Mouse (Mus musculus) left cerebral cortex, postnatal 10 days (tissue): ENCODE results near the gene Surf2. TPM values are rescaled to one million over a fixed set of nuclear protein-coding genes. Genes with fewer than 3 reads are reported as not detected.
"Not testable (repeated sequence)": the region's sequence is repeated elsewhere in the genome, so short reads cannot be mapped to it uniquely, and the experiment has no call there.

Source experiments
- DNase-seq, 2 experiments: peaks; one replicate each; pipeline ENCODE4 v3.0.0; 2021 to 2022; ENCODE audit warnings: low spot score in 2 of 2, mixed read lengths in 1 of 2; ENCODE audit errors: extremely low spot score in 1 of 2
- intact Hi-C: fragments of 180-260 bp; cut with DNase I; formaldehyde crosslinking; loops from one replicate; pipeline ENCODE4 v1.15.1; 2025
- total RNA-seq, 2 experiments: library from RNA; stranded (reverse); gene quantifications; 2 replicates each; pipeline ENCODE4 v1.2.3; 2021

The Surf2 gene
- total RNA-seq: 10 to 100 TPM; 35.2 to 36.0 TPM

DNA sequence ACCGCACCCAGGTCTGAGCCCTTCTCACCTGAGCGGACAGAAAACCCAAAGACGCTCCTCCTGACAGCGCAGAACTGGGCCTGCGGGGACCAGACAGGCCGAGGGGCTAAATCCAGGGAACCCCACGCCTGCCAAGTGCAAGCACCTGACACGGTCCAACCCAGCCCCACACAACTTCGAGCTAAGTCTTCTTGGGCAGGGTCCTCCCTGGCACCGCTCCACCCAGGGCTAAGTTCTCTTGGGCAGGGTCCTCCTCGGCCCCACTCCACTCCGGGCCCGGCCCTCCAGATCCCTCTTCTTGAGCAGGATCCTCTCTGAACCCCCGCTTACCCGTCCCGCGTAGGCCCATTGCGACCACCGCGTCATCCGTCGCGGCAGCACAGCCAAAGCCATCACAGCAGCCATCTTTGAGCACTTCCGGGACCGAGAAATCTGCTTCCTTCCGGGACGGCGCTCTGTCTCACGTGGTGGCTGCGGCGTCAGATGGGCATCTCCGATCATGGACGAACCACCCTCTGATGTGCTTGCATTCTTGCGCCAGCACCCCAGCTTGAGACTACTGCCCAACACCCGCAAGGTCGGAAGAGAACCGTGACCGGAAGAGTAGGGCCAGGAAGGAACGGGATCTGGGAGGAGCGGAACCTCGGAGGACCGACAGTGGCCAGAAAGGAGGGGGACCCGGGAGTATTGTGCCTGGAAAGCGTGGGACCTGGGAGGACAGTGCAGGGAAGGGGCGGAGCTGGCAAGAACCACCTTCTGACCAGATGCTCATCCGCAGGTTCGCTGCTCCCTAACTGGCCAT lies at the start of gene Surf2, which contains the start of gene Surf1:
Surf2 (plus strand) TSS at position 441 of the 802 bp plus-strand sequence.
Surf1 (minus strand) TSS at position 604 of the 802 bp plus-strand sequence.
- intact Hi-C loops: no loop called here
- DNase-seq: peak; percentile 86 to 89

- DNase-seq: no peak
- intact Hi-C loops: no loop called here
Observed at GRCm38 (mm10) chr2:26870666-26871065, 45.5 kb upstream of the Surf2 start.

DNA sequence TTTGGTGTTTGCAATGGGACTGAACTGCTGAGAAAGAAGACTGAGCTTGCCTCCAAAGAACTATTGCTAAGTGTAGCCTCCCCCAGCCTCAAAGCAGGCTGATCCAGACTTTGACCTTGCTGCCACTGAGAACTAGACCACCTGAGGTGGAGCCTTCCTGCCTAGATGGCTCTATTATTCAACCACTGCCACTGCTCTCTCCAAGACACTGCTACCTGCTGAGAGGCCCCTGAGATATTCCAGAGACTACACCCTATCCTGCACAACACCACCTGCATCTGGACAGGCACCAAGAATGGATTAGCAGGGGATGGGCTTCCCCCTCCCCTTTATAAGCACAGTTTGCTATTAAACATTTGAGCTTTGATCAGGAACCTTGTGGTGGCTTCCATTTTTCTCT lies 37.6 kb upstream of the Surf2 start:
- intact Hi-C loops: no loop called here
- DNase-seq: no peak

DNA sequence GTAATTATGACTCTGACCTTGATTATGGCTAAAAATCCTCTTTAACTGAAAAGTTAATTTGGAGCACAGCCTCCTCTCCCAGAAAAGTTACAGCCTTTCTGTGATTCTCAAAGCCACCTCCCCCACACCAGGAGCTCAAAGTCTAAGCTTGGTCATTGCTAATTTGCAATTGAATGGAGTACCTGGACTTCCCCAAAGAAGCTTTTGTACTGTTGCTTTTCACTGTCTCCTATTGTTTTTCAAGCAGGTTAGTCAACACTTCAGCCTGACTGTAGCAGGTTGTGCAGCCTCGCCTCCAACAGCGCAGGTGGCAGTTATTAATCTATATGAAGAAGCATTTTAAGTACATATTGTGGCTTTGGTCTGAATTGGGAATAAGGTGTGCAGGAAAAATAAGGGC lies 30.6 kb upstream of the Surf2 start:
- DNase-seq, intact Hi-C loops: not testable (repeated sequence)

DNA sequence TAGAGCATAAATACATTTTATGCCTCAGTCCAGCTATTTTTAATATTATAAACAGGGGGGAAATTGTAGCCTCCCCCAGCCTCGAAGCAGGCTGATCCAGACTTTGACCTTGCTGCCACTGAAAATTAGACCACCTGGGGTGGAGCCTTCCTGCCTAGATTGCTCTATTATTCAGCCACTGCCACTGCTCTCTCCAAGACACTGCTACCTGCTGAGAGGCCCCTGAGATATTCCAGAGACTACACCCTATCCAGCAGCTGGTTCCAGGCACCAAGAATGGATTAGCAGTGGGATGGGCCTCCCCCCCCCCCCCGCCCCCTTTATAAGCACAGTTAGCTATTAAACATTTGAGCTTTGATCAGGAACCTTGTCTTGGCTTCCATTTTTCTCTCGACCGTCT lies 30.0 kb upstream of the Surf2 start:
- intact Hi-C loops, DNase-seq: not testable (repeated sequence)

DNA sequence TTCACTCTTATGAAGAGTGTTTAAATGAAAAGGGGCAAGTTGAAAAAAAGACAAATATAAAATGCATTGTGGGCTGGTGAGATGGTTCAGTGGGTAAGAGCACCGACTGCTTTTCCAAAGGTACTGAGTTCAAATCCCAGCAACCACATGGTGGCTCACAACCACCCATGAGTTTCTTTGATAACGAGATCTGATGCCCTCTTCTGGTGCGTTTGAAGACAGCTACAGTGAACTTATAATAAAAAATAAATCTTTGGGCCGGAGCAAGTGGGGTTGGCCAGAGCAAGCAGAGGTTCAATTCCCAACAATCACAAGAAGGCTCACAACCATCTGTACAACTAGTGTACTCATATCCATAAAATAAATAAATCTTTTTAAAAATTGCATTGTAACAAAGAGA lies 20.3 kb upstream of the Surf2 start:
- intact Hi-C loops: no loop called here
- DNase-seq: no peak

GRCm38 (mm10) chr2:26900731-26901130 lies 15.4 kb upstream of the Surf2 start:
- no peak for DNase-seq
- intact Hi-C loops: loop anchor here (5.0 to 10.0 kb wide), 2 partner anchors 258 to 456 kb away; partner anchors contain the start of gene Sec16a

GRCm38 (mm10) chr2:26901834-26902400 lies 14.2 kb upstream of the Surf2 start:
- intact Hi-C loops: loop anchor here (5.0 to 10.0 kb wide), 2 partner anchors 260 to 457 kb away; partner anchors contain the start of gene Sec16a

GRCm38 (mm10) chr2:26902467-26903220 lies 13.5 kb upstream of the Surf2 start, which contains the start of gene Surf6:
Gene Surf6 (minus strand): TSS chr2:26902879.
- DNase-seq: peak; percentile 94 to 95
- intact Hi-C loops: loop anchor here (5.0 to 10.0 kb wide), 2 partner anchors 260 to 458 kb away; partner anchors contain the start of gene Sec16a

More at GRCm38 (mm10) chr2:26901834-26902400, 14.2 kb upstream of the Surf2 start:
- no peak for DNase-seq

GRCm38 (mm10) chr2:26903311-26903710 lies 12.9 kb upstream of the Surf2 start:
- intact Hi-C loops: loop anchor here (5.0 to 10.0 kb wide), 2 partner anchors 261 to 459 kb away; partner anchors contain the start of gene Sec16a
- no peak for DNase-seq

- DNase-seq: no peak
Observed at GRCm38 (mm10) chr2:26905936-26906335, 10.2 kb upstream of the Surf2 start.

DNA sequence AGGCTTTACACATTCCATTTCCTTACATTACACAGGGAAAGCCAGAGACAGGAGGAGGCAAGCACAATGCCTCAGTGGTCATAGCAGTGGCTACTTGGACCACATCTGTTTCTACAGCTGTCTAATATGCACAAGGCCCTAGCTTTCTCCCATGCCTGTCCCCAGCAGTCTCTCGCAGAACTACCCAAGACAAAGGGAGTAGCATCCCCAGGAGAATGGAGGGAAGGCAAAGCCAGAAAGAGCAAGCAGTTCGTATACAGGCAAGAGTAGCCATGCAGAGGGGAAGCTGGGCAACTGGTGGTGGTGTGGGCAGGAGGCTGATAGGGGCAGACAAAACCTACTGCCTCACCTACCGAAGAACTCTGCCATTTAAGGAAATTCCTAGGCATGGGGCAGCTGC lies 9.7 kb upstream of the Surf2 start:
- DNase-seq: no peak
- intact Hi-C loops: loop anchor here (10.0 kb wide), 1 partner anchor 462 kb away; the partner anchor contains the start of gene Sec16a

More at GRCm38 (mm10) chr2:26905936-26906335, 10.2 kb upstream of the Surf2 start:
- intact Hi-C loops: loop anchor here (10.0 kb wide), 1 partner anchor 461 kb away; the partner anchor contains the start of gene Sec16a

DNA sequence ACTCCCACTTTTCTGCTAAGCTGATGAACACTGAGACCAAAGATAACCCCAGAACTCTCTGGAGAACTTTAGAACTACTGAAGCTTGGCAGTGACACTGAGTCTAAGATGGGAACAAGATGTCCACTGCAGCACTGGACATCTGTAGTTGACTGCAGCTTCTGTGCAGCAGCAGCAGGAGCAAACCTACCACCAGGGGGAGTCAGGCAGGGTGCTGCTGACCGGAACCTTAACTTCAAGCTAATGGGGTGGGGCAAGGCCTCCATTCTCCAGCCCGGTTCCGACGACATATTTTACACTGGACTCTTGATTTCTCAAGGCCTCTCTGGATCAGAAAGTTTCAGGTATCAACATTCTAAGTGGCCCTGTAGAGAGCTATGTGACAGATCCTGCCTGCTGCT lies 9.1 kb upstream of the Surf2 start:
- DNase-seq: no peak
- intact Hi-C loops: loop anchor here (10.0 kb wide), 1 partner anchor 462 kb away; the partner anchor contains the start of gene Sec16a

DNA sequence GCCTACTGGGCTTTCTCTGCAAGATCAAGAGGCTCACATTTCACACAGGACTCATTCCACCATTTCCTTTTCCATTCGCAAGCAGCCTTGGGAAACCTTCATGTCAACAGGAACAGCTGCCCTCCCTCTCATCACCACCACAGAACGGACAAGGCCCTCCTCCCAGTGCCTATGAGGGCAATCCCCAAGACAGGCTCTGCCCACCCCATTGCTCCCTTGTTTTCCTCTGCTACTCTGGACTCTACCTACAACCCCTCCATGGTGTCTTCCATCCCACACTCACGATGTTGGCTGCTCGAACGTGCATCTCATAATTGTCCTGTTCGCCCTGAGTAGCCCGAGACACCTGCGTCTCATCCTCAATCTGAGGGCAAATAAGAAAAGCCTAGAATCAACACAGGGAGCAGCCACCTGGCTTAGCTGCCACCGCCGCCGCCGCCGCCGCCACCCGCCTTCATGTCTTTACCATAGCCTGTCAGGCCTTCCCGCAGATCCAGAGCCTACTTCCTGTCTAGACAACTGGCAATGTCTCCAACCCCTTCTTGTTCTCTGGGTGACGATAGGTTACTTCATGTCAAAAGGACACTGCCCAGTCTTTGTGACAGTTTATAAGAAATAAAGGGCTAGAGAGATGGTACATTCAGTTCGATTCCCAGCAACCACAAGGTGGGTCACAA lies 7.3 kb upstream of the Surf2 start:
- no peak for DNase-seq
- intact Hi-C loops: loop anchor here (10.0 kb wide), 1 partner anchor 464 kb away; the partner anchor contains the start of gene Sec16a

GRCm38 (mm10) chr2:26909387-26909784 lies 6.8 kb upstream of the Surf2 start:
- DNase-seq: no peak
- intact Hi-C loops: loop anchor here (10.0 kb wide), 1 partner anchor 465 kb away; the partner anchor contains the start of gene Sec16a

GRCm38 (mm10) chr2:26910124-26910993 lies 5.8 kb upstream of the Surf2 start, which contains the start of the genes Med22 and Rpl7a:
Gene Med22 (minus strand): TSS chr2:26910677.
Gene Rpl7a (plus strand): TSS chr2:26910764.
- intact Hi-C loops: no loop called here
- peak; percentile 99 to 100 for DNase-seq
